Mouse (Mus musculus): ENCODE measurements around the gene Ip6k2.

GRCm38 (mm10) chr9:108747694-108748093 lies 35.9 kb upstream of the Ip6k2 start:
- TF ChIP-seq CTCF (IDR thresholded peaks at IDR 0.05; ENCODE audit: low read depth) = no peak
- TF ChIP-seq EP300 (IDR thresholded peaks at IDR 0.05; ENCODE audit: low read depth) = no peak

Data from heart, postnatal 0 days (tissue).